Mouse (Mus musculus) lung, postnatal 0 days (tissue): Measurements from ENCODE around the gene Rap1gds1.

ENCODE experiments used
- CTCF ChIP-seq: IDR thresholded peaks from 2 replicates; pipeline ENCODE4 v1.5.1; 2016; ENCODE audit warnings: antibody characterized with exemption, mild to moderate bottlenecking
- EP300 ChIP-seq: IDR thresholded peaks from 2 replicates; pipeline ENCODE4 v1.6.1; 2016; ENCODE audit warnings: antibody characterized with exemption, mild to moderate bottlenecking, control low read depth

- TF ChIP-seq CTCF (no peak), EP300 (no peak)
Measured at GRCm38 (mm10) chr3:138876418-138876817, 198.6 kb downstream of the Rap1gds1 start.
